In the genomic region with DNA sequence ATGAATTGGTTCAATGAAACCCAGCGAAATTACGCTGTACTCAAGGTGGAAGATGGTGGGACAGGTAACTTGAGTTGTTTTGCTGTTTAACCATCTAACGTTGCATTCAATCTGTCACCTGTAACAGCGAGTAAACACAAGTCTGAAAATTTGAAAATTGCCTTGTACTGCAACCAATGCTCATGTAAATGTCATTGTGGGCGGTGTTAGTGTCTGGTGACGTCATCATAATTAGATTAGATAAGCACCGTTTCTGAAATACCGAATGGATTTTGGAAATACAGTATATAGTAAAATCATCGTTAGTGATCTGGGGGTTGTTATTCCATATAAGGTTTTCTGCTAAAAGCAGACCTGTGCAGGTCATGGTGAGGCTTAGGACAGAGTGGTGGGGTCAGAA, we compare ENCODE assay signal across 7 mouse cellular contexts. TPM values are rescaled to one million over a fixed set of nuclear protein-coding genes. Genes with fewer than 3 reads are reported as not detected.
DNase-seq lines count a peak whose midpoint lies in the region; ATAC-seq and TF ChIP-seq lines count a peak whose summit lies in the region.

No protein-coding gene starts in this region.

- H3K9me3 ChIP-seq in megakaryocyte, embryonic 14.5 days = no peaks in the 10 kb centered on the region
- H3K9me3 ChIP-seq in embryonic facial prominence, embryonic 14.5 days (ENCODE audit: control insufficient read depth, low read length) = no peaks in the 10 kb centered on the region
- no peaks in the 10 kb centered on the region for H3K9me3 ChIP-seq in limb, embryonic 14.5 days (ENCODE audit: control insufficient read depth, low read length)
- H3K9me3 ChIP-seq in stomach, postnatal 0 days (ENCODE audit: control insufficient read depth, low read length) = no peaks in the 10 kb centered on the region

- TF ChIP-seq POLR2A in limb, embryonic 14.5 days (IDR thresholded peaks at IDR 0.05; ENCODE audit: borderline replicate concordance, extremely low read depth, insufficient read depth, insufficient read length) = no peak

- no peak for DNase-seq in embryonic facial prominence, embryonic 14.5 days (ENCODE audit: low spot score)
- DNase-seq in limb, embryonic 14.5 days (ENCODE audit: low spot score) = no peak
- no peak for DNase-seq in stomach, postnatal 0 days (ENCODE audit: low spot score)
- DNase-seq in thymus, postnatal 25 days = no peak
- DNase-seq in layer of hippocampus, postnatal 14 days (ENCODE audit: low spot score in 2 of 2) = no peak

- H3K9ac ChIP-seq in embryonic facial prominence, embryonic 14.5 days (ENCODE audit: low read depth, low read length) = peak overlapping the region; percentile 77
- no peak overlapping the region for H3K9ac ChIP-seq in limb, embryonic 14.5 days (ENCODE audit: low read depth, low read length, severe bottlenecking)
- no peak overlapping the region; the same call in 1 of the 2 replicates for H3K9ac ChIP-seq in stomach, postnatal 0 days (ENCODE audit: low read length)

- H3K27ac ChIP-seq in embryonic facial prominence, embryonic 14.5 days (replicated peaks; ENCODE audit: low read depth, low read length) = no peak overlapping the region
- H3K27ac ChIP-seq in limb, embryonic 14.5 days (replicated peaks; ENCODE audit: low read depth, low read length) = no peak overlapping the region
- H3K27ac ChIP-seq in stomach, postnatal 0 days (replicated peaks) = no peak overlapping the region

- WGBS in embryonic facial prominence, embryonic 14.5 days = 43% methylated on average over 9 of the region's 9 CpGs
- 44% methylated on average over 9 of the region's 9 CpGs for WGBS in limb, embryonic 14.5 days
- 39% methylated on average over 9 of the region's 9 CpGs for WGBS in stomach, postnatal 0 days

- peak overlapping the region; percentile 88 for H3K4me2 ChIP-seq in embryonic facial prominence, embryonic 14.5 days (ENCODE audit: low read depth, low read length)
- H3K4me2 ChIP-seq in limb, embryonic 14.5 days (replicated peaks; ENCODE audit: low read depth, low read length, severe bottlenecking) = peak overlapping the region; percentile 87
- H3K4me2 ChIP-seq in stomach, postnatal 0 days (replicated peaks; ENCODE audit: low read depth) = peak overlapping the region; percentile 99

- peaks cover 18% of the 10 kb centered on the region for H3K4me1 ChIP-seq in megakaryocyte, embryonic 14.5 days
- H3K4me1 ChIP-seq in embryonic facial prominence, embryonic 14.5 days (ENCODE audit: control insufficient read depth, insufficient read depth, low read length) = peaks cover 6% of the 10 kb centered on the region; the same call in 1 of the 2 replicates
- peaks cover 5% of the 10 kb centered on the region; the same call in 1 of the 2 replicates for H3K4me1 ChIP-seq in limb, embryonic 14.5 days (ENCODE audit: control insufficient read depth, insufficient read depth, low read length)
- H3K4me1 ChIP-seq in stomach, postnatal 0 days (replicated peaks; ENCODE audit: control insufficient read depth, insufficient read depth) = no peaks in the 10 kb centered on the region

- peak overlapping the region; percentile 98 for H3K4me3 ChIP-seq in megakaryocyte, embryonic 14.5 days (replicated peaks)
- peak overlapping the region; percentile 83 for H3K4me3 ChIP-seq in embryonic facial prominence, embryonic 14.5 days (ENCODE audit: low read depth, low read length)
- peak overlapping the region; percentile 81 for H3K4me3 ChIP-seq in limb, embryonic 14.5 days (replicated peaks; ENCODE audit: low read length)
- peak overlapping the region; percentile 81 for H3K4me3 ChIP-seq in stomach, postnatal 0 days (ENCODE audit: low read depth, low read length)

- TF ChIP-seq CTCF in stomach, postnatal 0 days (IDR thresholded peaks at IDR 0.05; ENCODE audit: low read depth) = no peak

- H3K36me3 ChIP-seq in megakaryocyte, embryonic 14.5 days (replicated peaks; ENCODE audit: low read length) = no peaks in the 10 kb centered on the region
- H3K36me3 ChIP-seq in embryonic facial prominence, embryonic 14.5 days (ENCODE audit: control insufficient read depth, insufficient read depth, low read length) = no peaks in the 10 kb centered on the region
- H3K36me3 ChIP-seq in limb, embryonic 14.5 days (ENCODE audit: control insufficient read depth, insufficient read depth, low read length) = no peaks in the 10 kb centered on the region
- H3K36me3 ChIP-seq in stomach, postnatal 0 days (ENCODE audit: control insufficient read depth, insufficient read depth, low read length) = no peaks in the 10 kb centered on the region

- ATAC-seq in megakaryocyte, adult 5-6 weeks (ENCODE audit: poor library complexity, severe bottlenecking) = no peak
- no peak for ATAC-seq in embryonic facial prominence, embryonic 14.5 days (ENCODE audit: low read depth)
- ATAC-seq in limb, embryonic 14.5 days (ENCODE audit: low FRiP score, low read depth) = no peak
- ATAC-seq in stomach, postnatal 0 days (ENCODE audit: low FRiP score, low TSS enrichment) = no peak

- no peak for TF ChIP-seq EP300 in stomach, postnatal 0 days (optimal IDR thresholded peaks at IDR 0.05)

- peaks cover 16% of the 10 kb centered on the region for H3K27me3 ChIP-seq in megakaryocyte, embryonic 14.5 days (replicated peaks)
- H3K27me3 ChIP-seq in embryonic facial prominence, embryonic 14.5 days (replicated peaks; ENCODE audit: control insufficient read depth, insufficient read depth, low read length) = peaks cover 7% of the 10 kb centered on the region
- no peaks in the 10 kb centered on the region for H3K27me3 ChIP-seq in limb, embryonic 14.5 days (ENCODE audit: control insufficient read depth, insufficient read depth, low read length)
- H3K27me3 ChIP-seq in stomach, postnatal 0 days (ENCODE audit: control insufficient read depth, insufficient read depth, low read length) = no peaks in the 10 kb centered on the region; the same call in 1 of the 2 replicates

RNA-seq across cellular contexts. Expression of a gene that starts 1.0 kb away (rescaled TPM):
- polyA plus RNA-seq in megakaryocyte, embryonic 14.5 days (2012; ENCODE audit: insufficient read depth, low replicate concordance) = 16.5 TPM in 1 of 2 replicates, not detected in the other
- 55.0 and 74.1 TPM in 2 replicates for total RNA-seq in megakaryocyte, adult 5-6 weeks (2015)
- total RNA-seq in megakaryocyte, adult 5-6 weeks (2017) = 145 and 158 TPM in 2 replicates
- polyA plus RNA-seq in embryonic facial prominence, embryonic 14.5 days (2014; fragmentation: Nextera tagmentation; extraction: Ambion mirVana) = 39.7 and 43.5 TPM in 2 replicates
- polyA plus RNA-seq in limb, embryonic 14.5 days (2012; rRNA removed) = 7.2 and 14.2 TPM in 2 replicates
- polyA plus RNA-seq in limb, embryonic 14.5 days (2014; fragmentation: Nextera tagmentation; extraction: Ambion mirVana) = 41.5 and 43.4 TPM in 2 replicates
- polyA plus RNA-seq in stomach, postnatal 0 days (2015; fragmentation: Nextera tagmentation; extraction: Ambion mirVana) = 32.3 and 32.9 TPM in 2 replicates
- 10 to 100 TPM; 53.8 to 58.5 TPM for total RNA-seq in layer of hippocampus, postnatal 14 days (2021)

RNA-seq across cellular contexts. Expression of a gene that starts 32.0 kb away (rescaled TPM):
- not detected in 2 replicates for polyA plus RNA-seq in megakaryocyte, embryonic 14.5 days (2012; ENCODE audit: insufficient read depth, low replicate concordance)
- not detected in 2 replicates for total RNA-seq in megakaryocyte, adult 5-6 weeks (2015)
- total RNA-seq in megakaryocyte, adult 5-6 weeks (2017) = not detected in 2 replicates
- polyA plus RNA-seq in embryonic facial prominence, embryonic 14.5 days (2014; fragmentation: Nextera tagmentation; extraction: Ambion mirVana) = 1.0 and 1.5 TPM in 2 replicates
- polyA plus RNA-seq in limb, embryonic 14.5 days (2012; rRNA removed) = 0.05 and 0.08 TPM in 2 replicates
- polyA plus RNA-seq in limb, embryonic 14.5 days (2014; fragmentation: Nextera tagmentation; extraction: Ambion mirVana) = 0.08 TPM in 1 of 2 replicates, not detected in the other
- 0.02 TPM in 1 of 2 replicates, not detected in the other for polyA plus RNA-seq in stomach, postnatal 0 days (2015; fragmentation: Nextera tagmentation; extraction: Ambion mirVana)
- 1 to 10 TPM; 1.4 to 1.6 TPM for total RNA-seq in layer of hippocampus, postnatal 14 days (2021)

RNA-seq across cellular contexts. Expression of a gene that starts 48.4 kb away (rescaled TPM):
- not detected in 2 replicates for polyA plus RNA-seq in megakaryocyte, embryonic 14.5 days (2012; ENCODE audit: insufficient read depth, low replicate concordance)
- 0.29 TPM in 1 of 2 replicates, not detected in the other for total RNA-seq in megakaryocyte, adult 5-6 weeks (2015)
- 0.81 TPM in 1 of 2 replicates, not detected in the other for total RNA-seq in megakaryocyte, adult 5-6 weeks (2017)
- polyA plus RNA-seq in embryonic facial prominence, embryonic 14.5 days (2014; fragmentation: Nextera tagmentation; extraction: Ambion mirVana) = not detected in 2 replicates
- polyA plus RNA-seq in limb, embryonic 14.5 days (2012; rRNA removed) = 0.08 and 0.09 TPM in 2 replicates
- polyA plus RNA-seq in limb, embryonic 14.5 days (2014; fragmentation: Nextera tagmentation; extraction: Ambion mirVana) = 0.17 TPM in 1 of 2 replicates, not detected in the other
- 0.07 and 0.08 TPM in 2 replicates for polyA plus RNA-seq in stomach, postnatal 0 days (2015; fragmentation: Nextera tagmentation; extraction: Ambion mirVana)
- total RNA-seq in layer of hippocampus, postnatal 14 days (2021) = under 1 TPM in 1 of 2 experiments, not detected in 1; 0.21 TPM
